Mouse (Mus musculus) heart, adult 8-10 months (tissue): ENCODE results near the gene Prpsap1. TPM values are rescaled to one million over a fixed set of nuclear protein-coding genes. Genes with fewer than 3 reads are reported as not detected.
A peak's percentile ranks its signal among the peaks of the same experiment; 100 is the strongest.

ENCODE experiments used
- DNase-seq: peaks from one replicate; pipeline ENCODE4 v3.0.0; 2022; ENCODE audit warnings: low spot score
- total RNA-seq, 4 experiments: library from RNA; stranded (reverse); gene quantifications; 2 replicates each; pipeline ENCODE4 v1.2.4; 2022

The Prpsap1 gene
- total RNA-seq, 4 experiments from 2014 or later: 24.5 to 29.9 (median 26.0) TPM

- DNase-seq: no peak
These were observed 50.1 kb downstream of the Prpsap1 start for GRCm38 (mm10) chr11:116443935-116444334.

- DNase-seq: no peak
These were observed 50.7 kb downstream of the Prpsap1 start for GRCm38 (mm10) chr11:116443311-116443710.

- DNase-seq: no peak
These were observed 51.2 kb downstream of the Prpsap1 start for GRCm38 (mm10) chr11:116442867-116443177.

- DNase-seq: no peak
These were observed 51.7 kb downstream of the Prpsap1 start for GRCm38 (mm10) chr11:116442129-116442866.

GRCm38 (mm10) chr11:116440408-116441068 is 53.5 kb downstream of the Prpsap1 start:
- DNase-seq: no peak

- DNase-seq: no peak
These were observed 54.4 kb downstream of the Prpsap1 start for GRCm38 (mm10) chr11:116439269-116440240.

GRCm38 (mm10) chr11:116437541-116437940 is 56.5 kb downstream of the Prpsap1 start:
- no peak for DNase-seq

GRCm38 (mm10) chr11:116436725-116437331 is 57.2 kb downstream of the Prpsap1 start:
- peak; percentile 68 for DNase-seq

GRCm38 (mm10) chr11:116435992-116436724 is 57.8 kb downstream of the Prpsap1 start:
- DNase-seq: no peak

GRCm38 (mm10) chr11:116434967-116435752 is 58.8 kb downstream of the Prpsap1 start:
- DNase-seq: no peak

- DNase-seq: peak; percentile 67
These were observed 59.6 kb downstream of the Prpsap1 start for GRCm38 (mm10) chr11:116434287-116434966.

- DNase-seq: peak; percentile 99
These were observed 60.4 kb downstream of the Prpsap1 start, which contains the start of gene Ubald2 for GRCm38 (mm10) chr11:116433356-116434286. Ubald2 (plus strand) TSS chr11:116434094.

- no peak for DNase-seq
These were observed 61.2 kb downstream of the Prpsap1 start for GRCm38 (mm10) chr11:116432593-116433355.

GRCm38 (mm10) chr11:116432127-116432526 is 61.9 kb downstream of the Prpsap1 start:
- no peak for DNase-seq

GRCm38 (mm10) chr11:116431428-116432077 is 62.4 kb downstream of the Prpsap1 start:
- no peak for DNase-seq

- no peak for DNase-seq
These were observed 63.1 kb downstream of the Prpsap1 start for GRCm38 (mm10) chr11:116430723-116431427.
